Mouse (Mus musculus): ENCODE data around the gene S100a6.

DNA sequence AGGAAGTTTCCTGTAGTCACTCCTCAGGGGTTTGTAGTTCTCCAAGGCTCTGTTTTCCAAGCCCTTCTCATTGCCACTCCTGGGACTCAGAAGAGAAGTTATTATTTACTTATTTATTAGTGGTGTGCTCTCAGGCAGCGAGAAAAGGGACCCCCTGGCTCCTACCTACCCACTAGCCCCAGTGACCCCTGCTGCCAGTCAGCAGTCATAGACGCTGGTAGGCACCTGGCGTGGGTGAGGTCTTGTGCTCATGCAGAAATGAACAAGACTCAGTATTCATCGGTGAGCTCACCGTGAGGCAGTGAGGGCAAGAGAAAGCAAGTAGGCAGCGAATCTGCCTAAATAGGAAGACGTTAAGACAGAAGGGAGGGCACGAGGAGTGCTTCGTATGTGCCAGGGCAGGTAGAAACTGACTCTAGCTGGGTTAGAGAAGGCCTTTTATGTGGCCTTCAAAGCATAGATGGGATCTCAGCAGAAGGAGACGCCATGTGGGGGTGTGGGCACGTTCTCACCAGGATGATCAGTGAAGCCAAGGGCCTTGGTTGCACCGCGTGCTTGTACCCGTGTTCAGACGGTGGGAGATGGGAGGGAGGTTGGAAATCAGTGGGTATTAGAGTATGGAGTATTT is 26.6 kb upstream of the S100a6 start:
- TF ChIP-seq CTCF (IDR thresholded peaks at IDR 0.05; ENCODE audit: extremely low read depth, insufficient read depth, insufficient read length, insufficient replicate concordance), result no peak
- TF ChIP-seq POLR2A (IDR thresholded peaks at IDR 0.05; ENCODE audit: low read depth, low read length), result no peak

Data from spleen, adult 2 months (tissue).